Mouse (Mus musculus) liver, embryonic 14.5 days (tissue): ENCODE measurements around the gene Slc35g2.

ENCODE experiments used
- CTCF ChIP-seq: IDR thresholded peaks from 2 replicates; pipeline ENCODE4 v1.5.1; 2016; ENCODE audit warnings: antibody characterized with exemption, low read depth, control low read depth
- EP300 ChIP-seq: IDR thresholded peaks from 2 replicates; pipeline ENCODE4 v1.6.1; 2016; ENCODE audit warnings: antibody characterized with exemption, low read depth

- no peak for TF ChIP-seq CTCF
- TF ChIP-seq EP300: no peak
Observed at GRCm38 (mm10) chr9:100597546-100597945, 26.7 kb upstream of the Slc35g2 start, which contains the start of gene Stag1.
